Mouse (Mus musculus) spleen, postnatal 10 days (tissue): Measurements from ENCODE around the gene Chrna10.

ENCODE experiments used
- DNase-seq, 2 experiments: peaks; one replicate each; pipeline ENCODE4 v3.0.0; 2021 to 2022; ENCODE audit warnings: low spot score in 2 of 2

Chrna10 gene

DNA sequence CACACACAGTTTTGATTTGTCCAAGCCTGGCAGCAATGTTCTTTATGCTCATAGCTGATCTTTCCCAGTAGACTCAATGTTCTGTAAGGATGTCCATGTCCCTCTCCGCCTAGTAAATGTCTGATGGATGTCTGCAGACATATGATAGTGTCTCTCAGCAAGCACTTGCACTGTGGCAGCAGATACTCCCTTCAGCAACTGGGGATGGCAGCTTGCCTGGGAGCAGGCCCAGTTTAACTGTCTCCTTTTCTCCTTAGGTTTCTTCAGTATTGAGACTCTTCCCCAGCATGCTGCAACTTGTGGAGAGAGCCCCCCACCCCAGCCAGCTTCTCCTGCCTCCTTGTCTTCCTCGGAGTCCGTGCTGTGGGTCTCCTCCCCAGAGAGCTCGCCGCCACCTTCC, 34.8 kb downstream of the Chrna10 start:
- no peak for DNase-seq

DNA sequence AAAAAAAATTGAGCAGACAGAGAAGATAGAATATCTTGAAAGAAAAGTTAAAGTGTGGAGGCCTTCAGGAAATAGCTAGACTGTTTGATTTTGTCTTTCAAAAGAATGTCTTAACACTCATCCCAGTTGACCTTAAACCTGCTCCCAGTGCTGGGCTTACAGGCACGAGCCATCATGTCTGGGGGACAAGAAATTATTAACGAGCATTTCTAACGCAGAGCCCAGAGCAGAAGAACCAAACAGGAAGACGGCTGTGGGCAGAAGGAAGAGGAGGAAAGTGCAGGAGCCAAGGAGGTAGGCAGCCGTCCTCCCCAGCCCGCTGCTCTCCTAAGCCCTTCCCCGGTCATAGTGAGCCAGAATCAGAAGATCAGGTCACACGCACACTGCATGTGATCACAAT, 36.3 kb downstream of the Chrna10 start:
- DNase-seq = no peak

DNA sequence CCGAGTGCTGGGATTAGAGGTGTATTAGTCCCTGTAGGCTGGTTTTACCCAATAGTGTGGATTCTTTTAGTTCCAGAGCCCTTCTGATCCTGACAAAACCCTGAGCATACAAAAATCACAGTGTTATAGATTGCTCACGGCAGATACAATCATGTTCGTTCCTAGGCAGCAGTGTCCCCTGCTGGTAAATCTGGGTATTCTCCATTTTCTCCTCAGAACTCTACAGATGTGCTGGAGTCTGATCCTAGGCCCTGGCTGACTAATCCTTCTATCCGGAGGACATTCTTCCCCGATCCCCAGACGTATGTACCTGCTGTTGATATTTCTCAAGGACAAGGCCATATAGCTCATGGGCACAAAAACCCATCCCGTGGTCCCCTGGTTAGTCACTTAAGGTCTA, 38.1 kb downstream of the Chrna10 start:
- peak in 1 of 2 experiments; percentile 47 for DNase-seq

DNA sequence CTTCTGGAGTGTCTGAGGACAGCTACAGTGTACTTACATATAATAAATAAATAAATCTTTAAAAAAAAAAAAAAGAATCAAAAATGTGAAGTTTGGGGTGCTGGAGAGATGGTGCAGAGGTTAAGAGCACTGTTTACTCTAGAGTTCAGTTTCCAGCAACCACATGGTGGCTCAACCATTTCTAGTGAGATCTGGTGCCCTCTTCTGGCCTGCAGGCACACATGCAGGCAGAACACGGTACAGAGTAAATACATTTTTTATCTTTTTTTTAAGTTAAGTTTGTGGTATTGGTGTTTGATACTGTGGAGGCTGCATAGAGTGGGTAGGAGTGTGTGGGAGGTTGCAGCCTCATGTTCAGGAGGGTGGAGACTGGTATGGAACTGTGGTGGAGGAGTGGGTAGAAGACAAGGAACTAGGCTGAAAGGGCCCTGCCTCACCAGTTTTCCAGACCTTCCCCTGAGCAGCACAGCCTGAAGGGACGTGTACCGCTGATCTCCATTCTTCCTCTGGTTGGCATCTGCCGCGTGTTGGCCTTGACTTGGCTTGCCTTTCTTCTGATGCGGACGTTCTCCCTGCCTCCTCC, 39.8 kb downstream of the Chrna10 start:
- DNase-seq = peak in 1 of 2 experiments; percentile 62

DNA sequence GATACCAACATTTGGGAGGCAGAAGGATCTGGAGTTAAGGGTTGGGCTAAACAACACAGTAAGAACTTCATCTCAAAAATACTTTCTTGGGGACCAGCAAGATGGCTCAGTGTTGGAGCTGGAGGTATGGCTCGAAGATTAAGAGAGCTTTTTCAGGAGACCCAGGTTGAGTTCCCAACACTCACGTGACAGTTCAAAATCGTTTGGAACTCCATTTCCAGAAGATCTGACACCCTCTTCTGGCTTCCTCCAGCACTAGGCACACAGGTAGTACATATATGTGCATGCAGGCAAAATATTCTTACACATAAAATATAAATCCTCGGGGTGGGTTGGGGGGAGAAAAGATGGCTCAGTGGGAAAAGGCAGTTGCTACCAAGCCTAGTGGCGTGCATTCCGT, 50.3 kb downstream of the Chrna10 start:
- no peak for DNase-seq

DNA sequence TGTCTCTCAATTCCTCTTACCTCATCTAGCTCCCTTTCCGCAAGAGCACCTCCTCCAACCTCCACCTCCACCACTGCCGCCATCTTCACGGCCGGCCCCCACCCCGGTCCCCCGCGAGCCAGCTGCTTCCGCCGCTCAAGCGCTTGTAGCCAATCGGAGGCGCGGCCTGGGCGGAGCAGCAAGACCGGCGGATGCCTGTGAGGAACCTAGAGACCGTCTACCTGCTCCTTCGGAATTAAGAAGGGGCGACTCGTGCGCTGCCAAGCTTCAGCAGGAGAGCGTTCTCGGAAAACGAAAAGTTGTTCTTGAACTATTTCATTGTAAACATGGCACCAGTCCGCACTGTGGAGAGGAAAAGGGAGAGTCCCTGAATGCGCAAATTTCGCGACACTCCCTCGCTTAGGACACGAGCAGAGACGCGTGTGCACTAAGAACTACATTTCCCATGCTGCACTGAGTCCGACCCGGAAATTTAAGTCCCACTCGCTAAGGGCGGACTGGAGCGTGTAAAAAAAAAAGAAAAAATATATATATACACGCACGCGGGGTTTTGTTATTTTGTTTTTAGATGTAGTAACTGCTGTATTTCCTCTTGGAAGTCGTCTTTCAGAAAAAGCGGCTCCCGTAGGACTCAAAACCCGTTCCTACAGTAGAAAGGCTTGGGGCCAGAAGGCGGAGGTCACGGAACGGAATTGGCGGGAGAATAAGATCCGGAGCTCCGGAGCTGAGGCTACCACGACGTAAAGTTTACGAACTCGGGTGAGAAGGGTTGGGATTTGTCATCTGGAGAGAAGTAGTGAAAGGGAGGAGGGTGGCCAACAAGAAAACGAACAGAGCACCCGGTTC, 51.4 kb downstream of the Chrna10 start, which contains the start of the genes Rnf121, Xndc1 and Xntrpc:
Gene Rnf121 (minus strand): TSS at position 424 of the 846 bp plus-strand sequence.
Gene Xndc1 (plus strand): TSS at position 466 of the 846 bp plus-strand sequence.
Gene Xntrpc (plus strand): TSS at position 668 of the 846 bp plus-strand sequence.
- DNase-seq = peak; percentile 92 to 93

DNA sequence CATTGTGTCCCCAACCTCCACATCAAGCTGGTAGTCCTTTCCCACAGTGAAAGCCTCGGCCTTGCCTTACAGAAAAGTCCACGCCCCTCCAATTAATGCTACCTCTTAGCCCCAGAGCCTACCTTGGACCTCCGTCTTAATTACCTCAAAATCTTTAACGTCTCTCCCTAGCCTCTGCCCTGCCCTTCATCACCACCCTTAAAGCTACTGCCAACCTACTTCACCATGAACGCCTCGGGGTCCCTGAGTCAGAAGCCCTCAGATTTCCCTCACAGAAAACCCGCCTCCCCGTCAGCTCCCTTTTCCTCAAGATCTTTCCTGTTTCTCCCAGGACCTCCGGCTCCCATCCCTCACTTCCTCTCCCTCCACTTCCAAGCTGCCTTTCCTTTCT, 52.0 kb downstream of the Chrna10 start:
- DNase-seq = no peak

DNA sequence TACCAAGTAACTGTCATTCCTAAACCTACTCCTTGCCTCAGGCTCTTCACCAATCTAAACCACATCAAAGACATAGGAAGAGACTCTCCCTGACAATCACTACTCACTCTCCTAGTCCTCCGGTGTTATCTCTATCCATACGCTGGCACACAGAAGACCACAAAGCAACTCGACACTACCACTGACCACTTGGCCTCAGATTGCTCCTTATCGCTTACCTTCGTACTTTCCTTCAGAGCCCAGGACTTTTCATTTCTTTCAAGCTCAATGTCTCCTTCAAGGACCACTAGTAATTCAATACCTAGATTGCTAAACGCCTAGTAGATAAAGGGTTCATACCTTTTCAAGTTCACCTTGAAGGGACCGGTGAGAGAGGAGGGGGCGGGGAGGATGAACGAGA, 52.7 kb downstream of the Chrna10 start:
- no peak for DNase-seq

DNA sequence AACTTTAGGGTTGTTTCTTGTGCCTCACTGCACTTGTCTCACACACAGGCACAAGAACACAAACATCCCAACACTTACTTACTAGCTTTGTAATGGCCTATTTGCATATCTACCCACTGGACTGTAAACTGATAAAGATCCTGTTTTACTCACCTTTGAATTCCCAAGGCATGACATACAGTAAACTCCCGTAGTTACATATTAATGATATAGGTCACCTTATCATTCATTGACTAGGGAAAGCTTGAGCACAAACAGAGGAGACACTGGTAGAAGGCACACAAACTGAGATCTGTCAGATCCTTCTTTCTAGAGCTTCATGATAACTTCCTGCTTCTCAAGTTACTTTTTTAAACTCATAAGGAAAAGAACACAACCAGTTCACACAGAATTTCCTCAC, 54.4 kb downstream of the Chrna10 start:
- DNase-seq = no peak

DNA sequence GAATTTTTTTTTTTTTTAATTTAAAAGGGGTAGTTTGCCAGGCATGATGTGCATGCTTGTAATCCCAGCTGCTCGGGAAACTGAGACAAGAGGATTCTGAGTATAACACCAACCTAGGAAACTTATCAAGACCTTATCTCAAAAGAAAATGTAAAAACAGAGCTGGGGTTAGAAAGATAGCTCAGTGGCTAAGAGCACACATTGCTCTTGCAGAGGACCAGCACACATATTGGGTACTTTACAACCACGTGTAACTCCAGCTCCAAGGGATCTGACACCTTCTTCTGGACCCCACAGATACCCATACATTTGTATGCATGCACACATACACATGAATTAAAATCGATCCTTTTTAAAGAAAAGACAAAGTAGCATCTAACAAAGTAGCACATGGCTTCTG, 55.3 kb downstream of the Chrna10 start:
- DNase-seq = no peak
